Mouse (Mus musculus) testis, adult 2 months (tissue): ENCODE results near the gene Itgb8. TPM values are rescaled to one million over a fixed set of nuclear protein-coding genes. Genes with fewer than 3 reads are reported as not detected.

Source experiments
- H3K27ac ChIP-seq: fragments of 200-500 bp; 2 replicates; pipeline ENCODE4 v1.5.1; 2012; ENCODE audit warnings: low read depth, low read length; ENCODE audit not compliant: control insufficient read depth, insufficient read depth
- H3K27me3 ChIP-seq: fragments of 200-500 bp; 2 replicates; pipeline ENCODE4 v1.6.1; 2012; ENCODE audit warnings: mild to moderate bottlenecking, low read length, moderate library complexity; ENCODE audit not compliant: control insufficient read depth, insufficient read depth
- H3K36me3 ChIP-seq: fragments of 200-500 bp; 2 replicates; pipeline ENCODE4 v1.6.1; 2012; ENCODE audit warnings: mild to moderate bottlenecking, low read length; ENCODE audit not compliant: control insufficient read depth, insufficient read depth
- H3K4me1 ChIP-seq: fragments of 200-500 bp; 2 replicates; pipeline ENCODE4 v1.6.1; 2012; ENCODE audit warnings: low read length; ENCODE audit not compliant: control insufficient read depth, insufficient read depth
- H3K4me3 ChIP-seq: fragments of 200-500 bp; 2 replicates; pipeline ENCODE4 v1.5.1; 2012; ENCODE audit warnings: low read depth, mild to moderate bottlenecking, low read length, moderate library complexity, mixed read lengths; ENCODE audit not compliant: control insufficient read depth
- CTCF ChIP-seq: fragments of 200-500 bp; IDR thresholded peaks from 2 replicates; pipeline ENCODE4 v1.5.1; 2012; ENCODE audit warnings: low read depth, mild to moderate bottlenecking, inconsistent platforms, low read length, moderate library complexity; ENCODE audit not compliant: control insufficient read depth, insufficient read depth, insufficient replicate concordance
- POLR2A ChIP-seq: fragments of 200-500 bp; IDR thresholded peaks from 2 replicates; pipeline ENCODE4 v1.6.1; 2012; ENCODE audit warnings: low read depth, mild to moderate bottlenecking, inconsistent platforms, low read length, moderate library complexity; ENCODE audit not compliant: control insufficient read depth
- polyA plus RNA-seq: library from polyadenylated mRNA; depleted of rRNA; stranded (reverse); fragments of >200 nt; gene quantifications from 2 replicates; pipeline ENCODE4 v1.2.3, GENCODE M21; 2012

Gene Itgb8
- polyA plus RNA-seq, 1 experiment: 0.15 TPM

GRCm38 (mm10) chr12:119248581-119248980 lies 10.0 kb upstream of the Itgb8 start:
- H3K4me3 ChIP-seq: no peak overlapping the region
- no peak for TF ChIP-seq POLR2A
- no peak for TF ChIP-seq CTCF
- no peak overlapping the region for H3K27ac ChIP-seq
- H3K27me3 ChIP-seq: no peaks in the 10 kb centered on the region
- no peaks in the 10 kb centered on the region for H3K4me1 ChIP-seq
- H3K36me3 ChIP-seq: no peaks in the 10 kb centered on the region

- Histone ChIP-seq H3K27me3 (no peaks in the 10 kb centered on the region), H3K36me3 (no peaks in the 10 kb centered on the region), H3K4me3 (no peak overlapping the region), H3K4me1 (peaks cover 6% of the 10 kb centered on the region; the same call in 1 of the 2 replicates), H3K27ac (no peak overlapping the region)
- TF ChIP-seq CTCF (no peak), POLR2A (no peak)
Observed at GRCm38 (mm10) chr12:119241071-119241470, 2.5 kb upstream of the Itgb8 start.

- Histone ChIP-seq H3K27me3 (no peaks in the 10 kb centered on the region), H3K4me1 (peaks cover 6% of the 10 kb centered on the region; the same call in 1 of the 2 replicates), H3K27ac (no peak overlapping the region; the same call in 1 of the 2 replicates), H3K4me3 (peak overlapping the region; percentile 59), H3K36me3 (no peaks in the 10 kb centered on the region)
- no peak for TF ChIP-seq CTCF
- TF ChIP-seq POLR2A: no peak
Observed at GRCm38 (mm10) chr12:119237921-119238695, 494 bp downstream of the Itgb8 start.

GRCm38 (mm10) chr12:119237241-119237920 lies 1.2 kb downstream of the Itgb8 start:
- H3K36me3 ChIP-seq: no peaks in the 10 kb centered on the region
- no peaks in the 10 kb centered on the region for H3K27me3 ChIP-seq
- H3K4me3 ChIP-seq: peak overlapping the region; percentile 59
- H3K4me1 ChIP-seq: peaks cover 6% of the 10 kb centered on the region; the same call in 1 of the 2 replicates
- H3K27ac ChIP-seq: no peak overlapping the region
- TF ChIP-seq POLR2A: no peak
- no peak for TF ChIP-seq CTCF

GRCm38 (mm10) chr12:119231831-119232230 lies 6.8 kb downstream of the Itgb8 start:
- Histone ChIP-seq H3K4me1 (no peaks in the 10 kb centered on the region; the same call in 1 of the 2 replicates), H3K36me3 (no peaks in the 10 kb centered on the region)

GRCm38 (mm10) chr12:119230444-119230843 lies 8.2 kb downstream of the Itgb8 start:
- no peak overlapping the region for H3K4me3 ChIP-seq
- no peaks in the 10 kb centered on the region for H3K36me3 ChIP-seq
- no peak for TF ChIP-seq CTCF
- TF ChIP-seq POLR2A: no peak
- H3K27ac ChIP-seq: no peak overlapping the region
- no peaks in the 10 kb centered on the region; the same call in 1 of the 2 replicates for H3K4me1 ChIP-seq
- H3K27me3 ChIP-seq: no peaks in the 10 kb centered on the region

More at GRCm38 (mm10) chr12:119231831-119232230, 6.8 kb downstream of the Itgb8 start:
- TF ChIP-seq POLR2A (no peak), CTCF (no peak)
- Histone ChIP-seq H3K27ac (no peak overlapping the region), H3K4me3 (no peak overlapping the region), H3K27me3 (no peaks in the 10 kb centered on the region)

GRCm38 (mm10) chr12:119229601-119230000 lies 9.0 kb downstream of the Itgb8 start:
- H3K36me3 ChIP-seq: no peaks in the 10 kb centered on the region
- H3K4me3 ChIP-seq: no peak overlapping the region
- TF ChIP-seq POLR2A (no peak), CTCF (no peak)
- no peaks in the 10 kb centered on the region; the same call in 1 of the 2 replicates for H3K4me1 ChIP-seq
- no peaks in the 10 kb centered on the region for H3K27me3 ChIP-seq
- H3K27ac ChIP-seq: no peak overlapping the region
